Mouse (Mus musculus) kidney, adult 8-10 months (tissue): ENCODE measurements around the gene Nlgn1.

ENCODE experiments used
- DNase-seq, 2 experiments: peaks; one replicate each; pipeline ENCODE4 v3.0.0; 2022

Gene Nlgn1

DNA sequence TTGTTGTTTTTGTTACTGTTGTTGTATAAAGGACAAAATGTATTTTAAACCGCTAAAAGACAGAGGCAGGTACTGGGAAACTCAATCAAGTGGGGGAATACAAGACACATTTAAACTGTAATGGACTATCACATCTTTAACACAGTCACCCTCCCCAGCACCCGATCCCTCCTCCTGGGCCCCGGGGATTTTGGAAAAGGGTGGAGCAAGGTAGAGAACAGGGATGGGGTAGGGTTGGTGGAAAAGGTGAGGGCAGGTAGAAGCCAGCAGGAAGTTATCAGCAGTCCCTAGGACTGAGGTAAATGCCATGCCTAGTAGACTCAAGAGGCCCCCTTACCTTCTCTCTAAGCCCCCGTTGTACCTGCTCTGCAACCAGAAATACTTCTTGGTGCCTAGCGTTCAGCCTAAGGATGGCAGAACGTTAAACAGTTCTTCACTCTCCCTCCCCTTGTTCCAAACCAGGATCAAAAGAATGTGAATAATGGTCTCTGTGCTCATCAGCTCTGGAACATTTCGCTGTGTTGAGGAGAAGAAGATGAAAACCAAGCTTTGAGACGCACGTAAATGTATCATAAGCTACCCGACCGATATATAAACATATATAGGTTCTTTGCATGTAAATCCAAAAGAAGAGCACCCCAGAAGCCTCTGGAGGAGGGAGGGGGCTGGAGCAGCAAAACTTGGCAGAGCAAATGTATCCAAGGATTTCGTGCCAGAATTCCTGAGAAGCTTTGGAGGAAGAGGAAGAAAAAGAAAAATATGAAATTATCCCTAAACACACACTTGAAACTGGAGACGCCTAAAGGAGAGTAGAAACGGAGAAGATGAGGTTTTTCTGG is at the start of gene Nlgn1:
Gene Nlgn1, minus strand, starts transcription at position 61 of the 839 bp plus-strand sequence.
- no peak for DNase-seq

DNA sequence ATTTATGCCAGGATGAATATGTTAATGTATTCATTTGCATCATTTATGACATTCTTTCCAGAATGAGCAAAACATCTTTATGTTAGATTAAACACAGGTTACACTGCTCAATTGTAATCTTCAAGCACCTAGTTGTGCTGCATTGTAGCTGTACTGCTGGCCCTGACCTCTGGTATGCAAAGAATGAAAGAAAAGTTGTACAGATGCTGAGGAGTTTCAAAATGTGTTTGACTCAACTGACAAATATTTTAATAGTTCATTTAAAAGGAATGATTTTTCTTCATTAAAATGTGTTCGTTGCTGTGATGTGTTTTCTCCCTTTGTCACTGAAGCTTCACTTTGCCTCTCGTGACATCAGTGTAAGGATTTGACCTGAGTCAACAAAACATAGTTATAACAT is 46.0 kb upstream of the Nlgn1 start:
- no peak for DNase-seq

DNA sequence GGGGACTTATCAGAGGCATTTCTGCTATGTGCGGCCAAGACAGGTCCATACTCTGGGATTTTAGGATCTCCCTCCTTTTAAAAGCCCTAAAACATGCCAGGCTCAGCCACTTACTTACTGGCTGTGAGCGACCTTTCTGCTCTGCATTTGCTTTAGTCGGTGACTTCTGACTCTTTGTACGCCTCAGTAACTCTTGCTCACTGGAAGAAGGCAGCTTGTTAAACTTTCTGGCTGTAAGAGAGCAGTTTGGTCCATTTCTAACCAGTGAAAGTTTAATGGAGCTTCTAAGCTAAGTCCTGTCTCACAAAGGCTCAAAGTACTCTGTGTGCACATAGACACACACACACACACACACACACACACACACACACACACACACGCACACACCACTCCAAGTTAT is 22.8 kb upstream of the Nlgn1 start:
- DNase-seq, result peak in 1 of 2 experiments; percentile 1

DNA sequence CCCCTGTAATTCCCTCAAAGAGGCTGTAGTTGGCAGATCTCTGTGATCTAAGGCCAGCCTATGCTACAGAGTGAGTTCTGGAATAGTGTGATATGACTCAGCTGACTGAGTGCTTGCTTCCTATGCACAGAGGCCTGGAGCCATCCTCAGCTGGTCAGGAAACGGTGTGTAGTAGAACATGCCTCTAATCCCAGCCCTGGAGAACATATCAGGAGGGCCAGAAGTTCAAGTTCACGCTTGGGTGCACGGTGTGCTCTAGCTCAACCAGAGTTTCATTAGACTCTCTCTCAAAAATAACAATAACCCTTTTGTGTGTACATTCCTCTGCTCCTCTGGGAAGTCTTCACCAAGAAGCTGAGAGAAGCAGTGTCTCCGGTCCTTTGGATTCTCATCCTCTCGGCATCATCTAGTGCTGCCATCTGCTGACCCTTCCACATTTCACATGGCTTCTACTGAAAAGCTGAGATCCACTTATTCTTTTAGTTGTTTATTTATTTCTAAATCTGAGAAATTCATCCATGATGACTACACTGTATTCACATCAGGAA is 22.3 kb upstream of the Nlgn1 start:
- DNase-seq, result no peak

DNA sequence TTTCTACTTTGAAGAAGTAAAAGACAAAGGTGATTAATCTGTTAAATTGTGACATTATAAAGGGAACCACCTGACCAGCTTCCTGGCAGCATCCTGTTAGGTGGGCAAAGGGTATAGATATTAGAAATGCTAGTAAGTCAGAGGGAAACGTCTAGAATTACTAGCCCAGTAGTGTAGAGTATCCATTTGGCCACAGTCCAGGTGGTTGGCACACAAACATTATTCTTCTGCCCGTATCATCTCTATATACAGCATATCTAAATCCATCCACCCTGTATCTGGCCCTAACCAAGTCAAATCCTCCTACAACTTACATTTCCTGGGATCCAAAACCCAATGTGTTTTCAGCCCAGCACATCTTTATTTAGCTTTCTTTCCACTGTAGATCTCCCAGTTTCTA is 5.2 kb upstream of the Nlgn1 start:
- DNase-seq, result no peak

DNA sequence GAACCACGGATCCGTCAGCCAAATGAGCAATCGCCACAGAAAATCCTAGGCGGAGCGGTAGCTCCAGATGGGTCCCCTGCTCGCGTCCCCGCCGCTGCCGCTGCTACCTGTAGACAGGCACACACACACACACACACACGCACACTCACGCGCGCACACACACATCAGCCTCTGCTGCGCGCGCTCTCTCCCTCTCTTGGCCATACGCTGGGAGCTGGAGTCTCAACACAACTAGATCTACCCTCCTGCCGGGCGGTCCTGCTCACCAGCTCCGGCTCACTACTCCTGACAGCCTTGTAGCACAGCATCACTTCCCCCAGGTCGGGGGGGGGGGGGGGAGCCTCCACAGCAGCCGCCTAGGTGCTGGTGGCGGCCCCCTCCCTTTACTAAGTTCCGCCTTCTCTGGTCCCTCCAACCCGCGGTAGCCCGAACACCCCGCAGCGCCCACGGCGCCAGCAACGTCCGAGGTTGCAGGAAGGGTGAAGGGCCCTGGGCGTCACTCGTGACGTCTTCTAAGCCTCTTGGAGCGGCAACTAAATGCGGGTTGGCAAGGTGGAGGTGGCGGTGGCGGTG is 1.1 kb upstream of the Nlgn1 start:
- no peak for DNase-seq

DNA sequence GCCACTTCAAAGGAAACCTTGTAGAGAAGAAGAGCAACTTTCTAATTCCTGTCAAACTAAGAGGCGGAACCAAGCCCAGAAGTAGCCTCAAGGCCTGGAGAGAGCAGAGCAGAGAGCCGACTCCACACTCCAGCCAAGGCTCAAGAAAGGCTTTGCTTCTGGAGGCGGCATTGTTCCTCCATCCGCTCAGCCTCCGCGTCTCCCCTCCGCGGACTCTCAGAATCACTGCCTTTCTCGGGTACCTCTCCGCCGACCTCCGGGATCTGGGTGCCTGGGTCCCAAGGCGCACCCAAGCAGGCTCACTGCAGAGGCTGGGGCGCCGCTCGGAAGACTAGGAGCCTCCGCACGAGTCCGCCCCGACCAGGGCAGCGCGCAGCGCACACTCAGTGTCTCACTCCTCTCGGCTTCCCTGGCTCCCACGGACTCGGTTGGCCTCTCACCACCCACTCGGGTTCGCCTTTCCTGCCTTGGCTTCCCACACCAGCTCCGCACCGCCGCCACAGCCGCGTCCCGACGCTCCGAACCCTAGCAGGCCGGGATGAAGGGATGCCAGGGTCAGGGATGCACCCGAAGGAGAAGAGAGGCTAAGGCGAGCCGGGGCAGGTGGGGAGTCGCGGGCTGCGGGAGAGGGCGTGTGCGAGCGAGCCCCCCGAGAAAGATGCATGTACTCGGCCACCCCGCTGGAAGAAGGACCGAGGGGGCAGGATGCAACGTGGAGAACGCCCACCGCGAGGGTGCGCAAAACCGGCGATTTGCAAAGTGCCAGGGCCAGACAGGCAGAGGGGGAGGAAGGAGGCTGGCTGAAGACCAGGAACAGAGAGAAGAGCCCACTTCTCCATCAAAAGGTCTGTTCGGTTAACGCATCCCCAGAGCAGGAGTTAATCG is 841 bp downstream of the Nlgn1 start:
- no peak for DNase-seq

DNA sequence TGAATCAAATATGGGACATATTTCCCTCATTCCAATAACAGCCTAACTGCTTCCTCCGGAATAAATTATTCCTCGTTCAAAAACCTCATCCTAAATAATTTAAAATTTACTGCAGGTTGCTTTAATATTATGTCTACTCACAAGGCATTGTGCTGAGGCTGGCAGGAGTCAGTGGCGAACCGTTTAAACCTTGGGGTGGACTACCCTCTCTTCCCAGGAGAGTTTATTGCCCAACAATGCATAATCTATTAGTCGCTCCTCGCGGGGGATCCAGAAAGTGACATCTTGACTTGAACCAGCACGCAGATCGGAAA is 1.4 kb downstream of the Nlgn1 start:
- no peak for DNase-seq

DNA sequence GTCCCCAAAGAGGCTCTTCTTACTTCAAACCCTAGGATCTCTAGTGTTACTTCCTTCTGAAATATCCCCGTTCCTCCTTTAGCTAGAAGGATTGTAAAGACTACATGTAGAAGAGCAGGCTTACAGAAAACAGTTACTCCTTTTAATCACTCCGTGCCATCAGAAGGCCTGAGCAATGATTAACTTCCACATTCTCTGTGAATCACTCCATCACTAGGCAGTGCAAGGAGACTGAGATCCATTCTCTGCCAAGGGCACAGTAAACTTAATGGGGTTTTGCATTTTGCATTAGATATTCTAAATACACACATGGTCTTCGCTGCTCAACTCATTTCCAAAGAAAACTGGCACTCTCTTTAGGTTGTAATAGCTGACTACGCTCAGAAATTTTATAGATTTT is 2.2 kb downstream of the Nlgn1 start:
- DNase-seq, result no peak

DNA sequence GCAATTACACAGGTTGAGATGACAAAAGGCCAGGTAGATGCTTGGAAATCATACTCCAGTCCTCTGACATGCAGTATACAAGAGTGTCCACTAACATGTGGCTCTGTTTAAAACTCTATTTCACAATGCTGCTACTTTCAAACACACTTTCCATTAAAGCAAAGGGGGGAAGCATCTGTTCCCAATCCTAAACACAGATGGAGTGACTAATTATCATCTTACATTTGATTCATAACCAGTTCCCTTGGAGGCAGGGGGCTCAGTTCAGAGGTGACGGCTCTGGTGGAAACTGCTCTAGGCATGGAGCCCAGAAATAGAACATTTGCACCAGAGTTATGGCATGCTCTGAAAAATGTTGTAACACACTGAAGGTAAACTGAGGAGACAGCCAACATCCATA is 7.8 kb downstream of the Nlgn1 start:
- no peak for DNase-seq

DNA sequence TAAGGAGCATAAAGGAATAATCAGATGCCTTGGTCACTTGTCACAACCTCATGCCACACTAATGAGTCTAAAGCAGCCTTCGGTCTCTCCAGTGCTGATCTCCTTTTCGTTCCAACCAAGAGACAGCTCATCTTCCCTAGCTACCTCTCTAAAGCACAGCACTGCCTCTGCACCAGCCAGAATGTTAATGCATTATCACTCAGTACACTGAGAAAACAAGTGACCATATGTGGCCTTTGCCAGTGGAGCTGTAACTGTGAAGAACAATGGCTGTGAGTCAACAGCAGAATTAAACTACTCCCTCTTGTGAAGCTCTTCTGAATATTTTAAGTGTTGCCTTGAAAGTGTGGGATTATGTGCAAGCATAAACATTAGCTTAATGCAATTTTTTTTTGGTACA is 14.9 kb downstream of the Nlgn1 start:
- DNase-seq, result no peak

DNA sequence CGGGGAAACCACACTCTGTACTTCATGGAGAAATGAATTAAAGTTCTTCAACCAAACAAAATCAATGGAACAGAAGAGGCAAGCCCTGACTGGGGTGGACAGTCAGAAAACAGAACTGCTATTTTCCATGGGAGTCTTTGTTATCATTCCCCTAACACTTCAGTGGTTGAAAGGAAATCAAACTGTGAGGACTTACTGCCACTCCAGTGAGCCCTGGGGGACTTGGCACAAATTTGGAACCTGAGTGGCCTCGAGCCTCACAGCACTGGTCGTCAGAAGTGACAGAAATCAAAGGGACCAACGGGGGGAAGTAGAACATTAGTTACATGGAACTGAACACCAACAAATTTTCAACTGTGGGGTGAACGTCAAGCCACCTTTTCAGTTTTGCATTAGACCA is 34.4 kb downstream of the Nlgn1 start:
- DNase-seq, result no peak

DNA sequence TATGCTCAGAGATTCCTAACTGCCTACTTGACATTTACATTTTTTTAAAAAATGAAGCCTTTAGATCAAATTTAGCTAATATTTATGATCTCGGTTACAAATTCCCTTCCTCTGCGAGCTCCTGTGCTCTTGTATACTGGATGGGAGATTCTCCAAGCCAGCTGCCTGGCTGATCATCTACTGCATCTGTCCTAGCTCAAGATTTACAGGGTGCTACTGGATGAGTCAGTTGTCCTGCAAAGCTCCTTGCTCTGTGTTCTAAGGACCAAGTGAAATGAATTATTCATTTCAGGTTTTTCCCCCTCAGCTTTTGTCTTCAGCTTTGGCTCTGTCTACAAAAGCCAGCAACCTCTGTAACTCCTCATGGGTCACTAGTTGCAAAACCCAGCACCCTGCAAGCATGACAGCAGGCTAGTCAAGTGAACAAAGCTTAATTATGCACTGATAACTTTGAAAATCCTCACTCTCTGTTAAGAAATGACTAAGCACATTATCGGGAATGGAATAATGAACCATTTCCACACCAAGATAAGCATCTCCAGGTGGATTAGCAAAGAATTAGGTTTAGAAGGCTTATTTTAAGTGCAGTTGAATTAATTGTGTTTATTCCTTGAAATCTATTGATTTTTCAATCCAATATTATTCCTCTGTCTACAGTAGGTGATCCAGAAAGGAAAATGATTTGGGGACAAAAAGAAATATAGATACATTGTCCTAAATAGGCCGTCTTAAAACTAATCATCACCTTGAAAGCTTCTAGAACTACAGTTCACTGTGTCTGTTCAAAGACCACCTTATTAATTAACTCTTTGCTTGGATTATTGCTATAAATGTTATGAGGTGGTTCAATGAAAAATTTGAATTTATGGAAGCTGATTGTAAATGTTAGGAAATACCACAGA is 61.1 kb downstream of the Nlgn1 start:
- no peak for DNase-seq

DNA sequence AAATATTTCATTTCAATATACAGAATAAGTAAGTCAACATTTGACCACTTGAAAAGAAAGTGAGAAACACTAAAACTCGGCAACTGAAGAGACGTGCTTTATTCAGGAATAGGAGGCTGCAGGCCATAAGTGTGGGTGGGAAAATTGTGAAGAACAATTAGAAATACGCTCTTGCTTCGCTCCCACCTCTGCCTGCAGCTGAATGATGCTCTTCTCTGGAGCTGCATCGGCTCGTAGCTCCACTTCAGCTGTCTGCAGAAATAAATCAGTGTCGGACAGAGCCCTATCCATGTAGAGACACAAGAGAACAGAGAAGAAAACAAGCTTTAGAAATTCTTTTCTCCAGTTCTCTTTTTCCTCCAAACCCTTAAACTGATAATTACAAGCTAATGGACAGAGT is 85.7 kb downstream of the Nlgn1 start:
- no peak for DNase-seq

DNA sequence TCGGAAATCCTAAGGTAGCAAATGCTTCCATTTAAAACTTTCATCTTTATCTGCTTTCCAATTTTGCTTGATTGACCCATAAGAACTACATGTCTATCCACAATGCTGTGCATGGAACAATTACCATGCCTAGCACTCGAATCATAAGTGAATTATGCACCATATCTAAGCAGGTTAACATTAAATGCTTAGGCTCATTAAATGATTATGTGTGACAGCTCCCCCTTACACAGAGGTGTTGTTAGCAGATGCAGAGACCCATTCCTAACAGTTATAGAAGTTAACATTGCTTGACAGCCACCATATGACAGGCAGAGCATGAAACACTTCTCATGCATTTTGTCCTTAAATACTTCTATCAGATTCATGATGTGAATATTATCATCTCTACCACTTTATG is 89.0 kb downstream of the Nlgn1 start:
- DNase-seq, result no peak

DNA sequence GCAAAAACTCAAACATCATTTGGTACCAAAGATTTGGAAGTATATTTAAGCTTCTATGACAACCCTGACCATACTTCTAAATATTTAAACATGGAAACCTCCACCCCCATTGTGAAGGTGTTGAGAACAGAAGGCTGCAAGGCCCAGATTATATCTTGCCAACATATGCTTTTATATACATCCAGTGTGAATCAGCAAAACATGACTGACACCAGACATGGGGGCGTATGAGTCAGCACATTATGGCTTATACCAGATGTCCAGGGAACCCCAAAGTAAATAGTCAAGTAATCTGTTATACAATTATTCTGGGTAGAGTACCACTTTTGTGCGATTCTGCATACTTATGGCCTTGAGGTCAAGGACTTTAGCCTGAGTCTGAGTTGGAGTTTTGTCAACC is 102.3 kb downstream of the Nlgn1 start:
- no peak for DNase-seq

DNA sequence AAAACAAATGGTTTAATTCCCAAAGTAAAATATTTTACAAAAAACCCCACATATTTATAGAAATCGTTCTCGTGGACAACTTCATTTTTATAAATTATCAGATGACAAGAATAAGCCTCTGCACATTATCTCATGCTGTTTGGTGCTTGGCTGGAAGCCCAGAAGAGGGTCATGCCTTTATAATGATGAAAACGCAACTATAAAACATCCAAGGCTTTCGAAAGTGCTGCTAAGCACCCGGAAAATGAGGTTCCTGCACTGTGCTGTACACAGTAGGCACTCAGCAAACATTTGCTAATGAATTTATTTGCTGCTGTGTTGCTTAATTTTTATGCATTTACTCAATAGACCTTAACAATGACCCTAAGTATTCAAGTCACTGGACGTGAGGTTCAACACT is 103.4 kb downstream of the Nlgn1 start:
- peak in 1 of 2 experiments; percentile 2 for DNase-seq

DNA sequence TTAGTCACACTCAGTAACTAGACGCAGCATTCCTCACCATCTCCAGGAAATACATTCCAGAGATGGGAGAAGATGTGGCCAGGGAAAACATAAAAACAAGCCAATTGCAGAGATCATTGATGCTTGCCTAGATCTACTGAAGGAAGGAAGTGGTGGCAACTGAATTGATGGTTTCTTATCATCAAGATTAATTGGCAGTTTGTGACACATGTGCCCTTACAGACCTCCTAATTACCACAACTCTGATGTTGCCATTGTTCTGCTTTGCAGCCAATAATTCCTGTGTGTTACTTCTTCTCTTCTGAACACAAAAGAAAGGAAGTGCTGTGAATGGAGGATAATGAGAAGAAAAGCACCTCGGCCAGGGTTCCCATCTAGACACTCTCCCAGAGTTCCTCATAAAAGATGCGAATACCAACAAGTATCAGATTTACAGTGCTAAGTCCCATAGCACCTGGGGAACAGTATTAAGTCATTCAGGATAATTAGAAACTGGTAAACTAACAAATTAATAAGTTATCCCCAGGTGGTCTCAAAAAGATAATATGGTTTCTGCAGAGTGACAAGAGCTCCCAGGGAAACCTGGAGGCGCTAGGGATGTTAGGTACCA is 104.0 kb downstream of the Nlgn1 start:
- DNase-seq, result peak in 1 of 2 experiments; percentile 10

DNA sequence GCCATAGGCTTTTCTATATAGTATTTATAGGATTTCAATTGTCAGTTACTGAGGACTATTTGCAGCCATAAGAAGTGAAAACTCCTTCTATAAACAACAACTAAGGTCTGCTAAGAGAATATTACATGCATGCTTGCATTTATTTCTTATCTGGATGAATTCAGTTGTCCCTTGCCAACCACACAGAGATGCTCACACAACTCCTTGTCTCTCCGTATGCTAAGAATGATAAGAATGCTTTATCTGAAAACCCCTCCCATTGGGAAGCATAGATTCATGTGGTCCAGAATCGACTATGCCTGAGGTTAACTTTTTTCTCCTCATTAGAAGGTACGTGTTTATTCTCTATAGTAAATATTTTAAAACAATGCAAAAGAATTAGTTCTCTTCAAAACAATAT is 108.8 kb downstream of the Nlgn1 start:
- no peak for DNase-seq

DNA sequence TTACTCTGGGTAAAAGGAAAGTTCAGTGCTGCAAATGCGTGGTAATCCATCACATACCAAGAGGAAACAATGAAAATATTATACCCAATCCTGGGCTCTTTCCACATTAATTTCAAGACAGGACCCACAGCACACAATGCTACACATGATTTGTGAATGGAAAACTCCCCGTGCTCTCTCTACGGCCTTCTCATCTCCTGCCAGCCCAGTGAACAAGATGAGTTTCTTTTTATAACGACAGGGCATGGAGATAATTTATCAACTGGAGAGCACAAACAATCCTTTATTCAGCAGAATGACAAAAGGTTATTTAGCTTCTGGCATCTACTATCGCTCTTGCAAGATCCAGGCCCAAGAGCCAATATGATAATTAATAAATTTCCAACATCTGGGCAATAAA is 116.0 kb downstream of the Nlgn1 start:
- peak in 1 of 2 experiments; percentile 5 for DNase-seq

DNA sequence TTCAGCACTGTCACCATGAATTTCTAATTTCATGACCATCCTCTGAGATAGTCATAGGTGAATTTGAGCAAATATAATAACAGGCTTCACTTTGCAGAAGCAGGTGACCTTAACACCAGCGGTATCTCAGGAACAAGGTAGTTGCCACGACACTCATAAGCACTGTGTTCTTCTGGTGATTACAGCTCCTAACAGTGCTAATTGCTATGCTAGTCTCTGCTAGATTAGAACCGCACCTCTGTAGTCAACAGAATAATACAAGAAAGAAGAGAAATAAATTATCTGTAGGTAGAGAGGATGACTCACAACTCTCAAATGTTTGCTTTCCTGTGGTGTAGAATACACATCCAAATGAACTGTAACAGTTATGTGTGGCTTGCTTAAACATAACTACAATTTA is 129.6 kb downstream of the Nlgn1 start:
- DNase-seq, result no peak

DNA sequence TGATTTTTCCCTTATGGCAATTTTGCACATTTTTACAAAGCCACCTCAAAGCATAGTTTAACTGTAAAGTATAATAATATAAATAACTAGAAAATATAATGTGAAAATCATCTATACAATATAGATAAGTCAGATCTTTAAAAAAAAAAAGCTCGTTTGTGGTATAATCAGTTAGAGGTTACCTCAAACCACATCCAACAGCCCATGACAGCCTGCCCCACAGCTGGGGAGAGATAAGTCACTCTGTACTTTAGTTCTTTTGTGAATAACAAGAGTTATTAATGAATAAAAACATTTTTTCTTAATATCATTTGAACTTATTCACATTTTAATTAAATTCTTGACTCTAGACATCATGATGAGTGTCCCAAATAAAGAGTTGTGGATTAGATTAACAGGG is 130.8 kb downstream of the Nlgn1 start:
- DNase-seq, result no peak
